Mouse (Mus musculus) frontal cortex, postnatal 14 days (tissue): ENCODE results near the gene Vps52.

Experiments used
- DNase-seq, 2 experiments: peaks; one replicate each; pipeline ENCODE4 v3.0.0; 2022; ENCODE audit warnings: low spot score in 2 of 2

Vps52 gene

GRCm38 (mm10) chr17:33920282-33921097 lies 35.1 kb upstream of the Vps52 start:
- DNase-seq: peak; percentile 48 to 70

GRCm38 (mm10) chr17:33921361-33921760 lies 34.3 kb upstream of the Vps52 start:
- DNase-seq: peak in 1 of 2 experiments; percentile 3

GRCm38 (mm10) chr17:33924577-33925283 lies 30.9 kb upstream of the Vps52 start:
- no peak for DNase-seq

DNA sequence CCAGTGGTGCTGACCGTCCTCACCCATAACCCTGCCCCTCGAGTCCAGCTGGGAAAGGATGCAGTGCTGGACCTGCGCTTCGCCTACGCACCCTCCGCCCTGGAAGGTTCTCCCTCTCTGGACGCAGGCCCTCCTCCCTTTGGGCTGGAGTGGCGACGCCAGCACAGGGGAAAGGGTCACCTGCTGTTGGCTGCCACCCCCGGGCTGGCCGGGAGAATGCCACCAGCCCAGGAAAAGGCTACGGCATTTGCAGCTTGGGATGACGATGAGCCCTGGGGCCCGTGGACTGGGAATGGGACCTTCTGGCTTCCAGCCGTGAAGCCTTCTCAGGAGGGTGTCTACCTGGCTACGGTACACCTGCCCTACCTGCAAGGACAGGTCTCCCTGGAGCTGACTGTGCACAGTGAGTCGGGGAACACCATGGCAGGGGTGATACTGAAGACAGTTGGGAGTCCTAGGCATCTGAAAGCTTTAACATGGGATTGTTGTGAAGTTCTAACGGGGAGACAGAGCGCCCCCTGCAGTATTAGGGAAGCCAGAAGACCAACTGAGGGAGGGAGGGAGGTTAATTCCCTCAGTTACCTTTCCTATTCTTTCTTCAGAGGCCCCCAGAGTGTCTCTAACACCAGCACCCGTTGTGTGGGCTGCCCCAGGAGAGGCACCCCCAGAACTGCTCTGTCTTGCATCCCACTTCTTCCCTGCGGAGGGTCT lies 30.1 kb upstream of the Vps52 start:
- DNase-seq: no peak

DNA sequence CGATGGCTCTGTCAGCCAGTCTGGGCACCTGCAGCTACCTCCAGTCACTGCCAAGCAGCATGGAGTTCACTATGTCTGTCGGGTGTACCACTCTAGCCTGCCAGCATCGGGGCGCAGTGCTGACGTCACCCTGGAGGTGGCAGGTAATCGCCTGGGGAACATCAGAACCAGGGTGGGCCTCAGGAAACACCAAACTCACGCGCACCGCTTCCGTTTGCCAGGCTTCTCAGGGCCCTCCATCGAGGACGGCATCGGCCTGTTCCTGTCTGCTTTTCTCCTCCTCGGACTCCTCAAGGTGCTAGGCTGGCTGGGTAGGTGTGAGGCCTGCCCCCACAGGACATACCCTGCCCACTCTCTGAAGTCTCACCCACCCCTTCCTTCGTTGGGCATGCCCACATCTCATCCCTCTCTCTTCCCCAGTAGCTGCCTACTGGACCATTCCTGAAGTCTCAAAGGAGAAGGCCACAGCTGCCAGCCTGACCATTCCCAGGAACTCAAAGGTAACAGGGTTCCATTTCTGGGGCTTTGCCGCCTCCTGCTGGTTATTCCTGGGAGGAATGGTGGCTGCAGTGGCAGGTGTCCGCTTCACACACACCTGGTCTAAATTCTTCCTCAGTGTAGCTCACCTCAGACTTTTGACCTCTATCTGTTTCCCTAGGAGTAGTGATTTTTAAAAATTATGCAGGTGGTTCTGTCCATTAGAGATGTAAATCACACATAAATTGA lies 29.2 kb upstream of the Vps52 start:
- no peak for DNase-seq

DNA sequence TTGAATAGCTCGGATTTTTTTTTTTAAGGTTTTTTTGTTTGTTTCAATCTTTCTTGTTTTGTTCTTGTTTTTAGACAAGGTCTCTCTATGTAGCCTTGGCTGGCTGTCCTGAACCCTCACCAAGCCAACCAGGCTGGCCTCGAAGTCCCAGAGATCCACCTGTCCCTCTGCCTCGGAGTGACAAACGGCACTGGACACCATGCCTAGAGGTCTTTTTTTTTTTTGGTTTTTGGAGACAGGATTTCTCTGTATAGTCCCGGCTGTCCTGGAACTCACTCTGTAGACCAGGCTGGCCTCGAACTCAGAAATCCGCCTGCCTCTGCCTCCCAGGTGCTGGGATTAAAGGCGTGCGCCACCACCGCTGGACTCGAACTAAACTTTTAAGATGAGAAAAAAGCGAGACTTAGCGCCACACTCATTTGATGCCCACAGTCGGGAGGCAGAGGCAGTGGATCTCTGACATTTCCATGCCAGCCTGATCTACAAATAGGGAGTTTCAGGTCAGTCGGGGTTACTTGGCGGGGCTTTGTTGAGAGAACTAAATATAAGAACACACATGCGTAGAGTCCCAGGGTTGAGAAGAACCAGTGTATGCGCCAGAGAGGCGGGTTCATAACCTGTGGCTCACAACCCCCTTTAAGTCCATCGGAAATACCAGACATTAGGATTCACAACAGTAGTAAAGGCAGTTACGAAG lies 27.2 kb upstream of the Vps52 start:
- DNase-seq: no peak

DNA sequence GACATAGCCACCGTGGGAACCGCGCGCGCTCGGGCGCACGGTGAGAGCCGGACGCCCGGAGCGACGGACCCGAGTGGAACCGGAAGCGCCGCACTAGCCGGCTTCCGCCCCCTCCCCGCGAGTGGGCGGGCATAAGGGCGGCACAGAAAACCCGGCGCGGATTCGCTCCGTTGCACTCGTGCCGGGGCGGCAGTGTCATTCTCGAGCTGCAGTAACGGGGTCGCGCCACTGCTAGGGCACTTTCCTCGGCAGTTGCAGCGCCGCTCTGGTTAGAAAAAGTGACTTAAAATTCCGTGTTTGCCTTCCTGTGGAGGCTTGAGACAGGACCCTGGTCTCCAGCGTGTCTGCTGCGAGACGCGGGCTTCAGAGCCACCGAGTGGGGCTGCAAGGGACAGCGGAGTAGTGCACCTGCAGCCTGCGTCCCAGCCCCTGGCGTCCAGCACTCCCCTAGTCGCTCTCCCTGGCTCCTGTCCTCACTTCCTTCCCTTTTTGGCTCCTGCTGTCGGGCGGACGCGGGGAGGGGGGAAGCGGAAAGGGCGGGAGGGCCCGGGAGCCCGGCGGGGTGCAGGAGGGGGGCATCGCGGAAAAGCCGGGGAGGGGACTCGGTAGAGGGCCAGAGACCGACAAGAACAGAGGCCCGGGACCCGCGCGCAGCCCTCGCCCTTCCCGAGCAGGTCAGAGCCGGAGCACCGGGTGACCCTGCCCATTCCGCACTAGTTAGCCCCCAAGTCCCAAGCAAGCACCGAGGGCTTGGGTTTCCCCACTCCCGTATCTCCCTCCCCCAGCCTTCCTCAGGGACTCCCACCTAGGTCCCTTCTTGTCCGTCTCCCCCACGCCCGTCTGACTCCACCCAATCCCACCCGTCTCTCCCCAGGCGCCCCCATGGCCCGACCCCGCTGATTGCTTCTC lies 26.0 kb upstream of the Vps52 start, which contains the start of gene Rgl2:
Gene Rgl2 (plus strand): TSS at position 173 of the 909 bp plus-strand sequence.
- peak; percentile 86 to 92 for DNase-seq

DNA sequence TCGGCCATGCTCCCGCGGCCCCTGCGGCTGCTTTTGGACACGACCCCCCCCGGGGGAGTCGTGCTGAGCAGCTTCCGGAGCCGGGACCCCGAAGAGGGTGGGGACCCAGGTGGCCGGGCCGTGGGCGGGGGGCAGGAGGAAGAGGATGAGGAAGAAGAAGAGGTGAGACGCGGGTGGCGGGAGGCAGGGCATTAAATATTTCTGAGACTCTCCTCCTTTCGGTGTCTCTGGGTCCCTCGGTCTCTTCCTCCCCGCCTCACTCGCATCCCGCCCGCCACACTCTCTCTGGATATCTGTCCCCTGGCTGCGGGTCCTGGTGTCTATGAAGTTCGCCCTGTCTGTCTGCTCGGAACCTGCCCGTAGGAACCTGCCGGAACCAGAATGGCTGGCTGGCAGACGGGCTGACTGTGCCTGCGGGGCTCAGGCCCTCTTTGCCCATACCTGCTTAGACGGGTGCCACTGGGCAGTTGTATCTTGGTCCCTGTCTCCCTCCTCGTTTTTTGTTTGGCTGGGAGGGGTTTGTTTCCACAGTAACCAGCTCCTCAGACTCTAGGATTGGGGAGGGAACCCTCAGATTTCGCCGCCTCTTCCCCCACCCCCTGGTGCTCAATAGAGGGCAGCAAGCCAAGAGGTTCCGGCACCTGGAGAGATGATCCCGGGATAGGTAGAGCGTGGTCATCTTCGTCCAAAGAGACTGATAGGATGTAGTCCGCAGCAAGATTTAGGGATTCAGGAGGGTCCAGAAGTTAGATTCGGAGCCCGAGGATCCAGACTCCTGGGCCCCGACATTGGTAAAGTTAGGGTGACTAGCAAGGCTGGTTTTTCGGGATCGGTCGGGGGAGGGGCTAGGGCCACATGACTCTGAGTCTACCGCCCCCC lies 25.1 kb upstream of the Vps52 start:
- DNase-seq: peak in 1 of 2 experiments; percentile 55

GRCm38 (mm10) chr17:33931159-33931866 lies 24.3 kb upstream of the Vps52 start:
- no peak for DNase-seq

DNA sequence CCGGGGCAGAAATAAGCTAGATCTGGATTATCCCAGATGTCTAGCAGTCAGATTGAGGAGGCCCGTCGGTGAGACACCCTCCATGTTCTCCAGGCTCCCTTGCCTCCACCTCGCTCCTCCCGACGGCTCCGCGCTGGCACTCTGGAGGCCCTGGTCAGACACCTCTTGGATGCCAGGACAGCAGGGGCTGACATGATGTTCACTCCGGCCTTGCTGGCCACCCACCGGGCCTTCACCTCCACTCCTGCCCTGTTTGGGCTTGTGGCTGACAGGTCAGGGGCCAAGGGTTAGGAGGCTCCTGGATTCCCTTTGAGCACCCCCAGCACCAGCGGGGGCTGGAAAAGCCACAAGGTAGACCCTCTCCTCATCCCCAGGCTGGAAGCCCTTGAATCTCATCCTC lies 23.7 kb upstream of the Vps52 start:
- DNase-seq: no peak

DNA sequence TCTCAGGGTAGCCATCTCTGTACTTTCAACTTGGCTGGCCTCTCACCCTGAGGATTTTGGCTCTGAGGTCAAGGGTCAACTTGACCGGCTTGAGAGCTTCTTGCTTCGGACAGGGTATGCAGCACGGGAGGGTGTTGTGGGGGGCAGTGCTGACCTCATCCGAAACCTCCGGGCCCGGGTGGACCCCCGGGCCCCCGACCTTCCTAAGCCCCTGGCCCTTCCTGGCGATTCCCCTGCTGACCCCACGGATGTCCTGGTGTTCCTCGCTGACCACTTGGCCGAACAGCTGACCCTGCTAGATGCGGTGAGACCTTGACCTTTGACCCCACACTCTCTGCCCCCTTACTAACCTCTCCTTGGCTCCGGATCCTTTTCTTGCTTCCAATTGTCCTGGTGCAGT lies 23.2 kb upstream of the Vps52 start:
- no peak for DNase-seq

DNA sequence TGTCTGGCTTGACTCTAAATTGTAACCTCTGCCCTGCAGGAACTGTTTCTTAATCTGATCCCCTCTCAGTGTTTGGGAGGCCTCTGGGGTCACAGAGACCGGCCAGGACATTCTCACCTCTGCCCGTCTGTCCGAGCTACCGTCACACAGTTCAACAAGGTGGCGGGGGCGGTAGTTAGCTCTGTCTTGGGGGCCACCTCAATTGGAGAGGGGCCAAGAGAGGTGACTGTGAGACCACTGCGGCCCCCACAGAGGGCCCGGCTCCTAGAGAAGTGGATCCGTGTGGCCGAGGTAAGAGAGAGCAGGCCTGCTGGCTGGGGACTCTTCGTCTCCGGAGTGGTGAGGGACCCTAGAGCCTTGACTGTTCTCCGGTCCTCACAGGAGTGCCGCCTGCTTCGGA lies 22.6 kb upstream of the Vps52 start:
- DNase-seq: no peak

GRCm38 (mm10) chr17:33935422-33936055 lies 20.1 kb upstream of the Vps52 start:
- no peak for DNase-seq

DNA sequence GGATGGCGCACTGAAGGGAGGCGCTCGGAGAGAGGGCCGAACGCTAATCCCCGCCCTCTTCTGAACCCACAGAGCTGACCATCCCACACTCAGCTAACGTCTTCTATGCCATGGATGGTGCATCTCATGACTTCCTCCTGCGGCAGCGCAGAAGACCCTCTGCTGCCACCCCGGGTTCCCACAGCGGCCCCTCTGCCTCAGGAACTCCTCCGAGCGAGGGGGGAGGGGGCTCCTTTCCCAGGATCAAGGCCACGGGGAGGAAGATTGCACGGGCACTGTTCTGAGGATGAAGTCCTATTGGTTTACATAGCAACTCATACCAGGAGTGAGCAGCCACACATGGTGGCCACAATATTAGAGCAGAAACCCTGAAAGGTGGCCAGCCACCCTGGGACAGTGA lies 18.6 kb upstream of the Vps52 start:
- no peak for DNase-seq

DNA sequence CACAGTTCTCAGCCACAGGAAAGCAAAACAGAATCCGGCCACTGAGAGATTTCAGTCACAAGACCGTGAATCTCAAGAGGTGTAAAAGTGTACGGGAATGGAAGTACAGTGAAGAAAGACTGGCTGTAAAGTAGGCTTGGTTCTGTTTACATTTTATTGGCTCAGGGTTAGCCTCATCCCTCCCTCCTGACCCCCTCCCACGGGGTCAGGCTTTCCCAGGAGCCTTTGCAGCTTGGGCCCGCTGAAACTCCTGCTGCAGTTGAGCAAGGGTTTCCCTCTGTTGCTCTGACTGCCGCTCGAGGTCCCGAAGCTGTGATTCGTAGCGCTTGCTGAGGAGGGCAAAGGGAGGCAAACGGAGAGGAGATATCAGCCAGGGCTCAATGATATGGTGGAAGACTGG lies 16.8 kb upstream of the Vps52 start:
- DNase-seq: no peak

DNA sequence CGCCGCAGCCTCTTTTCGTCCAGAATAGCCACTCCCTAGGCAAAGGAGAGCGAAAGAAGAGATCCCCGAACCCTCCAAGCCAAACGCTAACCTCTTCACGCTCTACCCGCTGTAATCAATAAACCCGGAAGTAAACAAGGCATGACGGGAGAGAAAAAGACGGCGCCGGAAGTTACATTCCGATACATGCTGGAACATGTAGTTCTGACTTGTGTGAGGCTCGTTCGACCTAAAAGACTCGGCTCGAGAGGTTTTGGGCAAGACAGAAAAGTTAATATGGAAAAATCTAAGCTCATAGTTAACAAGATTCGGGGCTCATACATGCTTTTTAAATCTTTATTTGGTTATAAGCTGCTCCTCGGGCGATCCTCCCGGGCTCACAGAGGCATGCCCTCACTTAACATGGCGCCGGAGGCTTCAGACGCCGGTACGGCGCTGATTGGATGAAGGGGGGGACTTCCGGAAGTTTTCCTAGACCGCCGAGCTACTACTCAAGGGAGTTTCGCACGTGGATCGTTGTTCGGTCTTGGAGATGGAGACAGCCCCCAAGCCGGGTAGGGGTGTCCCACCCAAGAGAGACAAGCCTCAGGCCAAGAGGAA lies 15.3 kb upstream of the Vps52 start, which contains the start of the genes Pfdn6 and Wdr46:
Gene Pfdn6 (minus strand): TSS at position 138 of the 600 bp plus-strand sequence.
Gene Wdr46 (plus strand): TSS at position 455 of the 600 bp plus-strand sequence.
- peak; percentile 72 to 76 for DNase-seq

DNA sequence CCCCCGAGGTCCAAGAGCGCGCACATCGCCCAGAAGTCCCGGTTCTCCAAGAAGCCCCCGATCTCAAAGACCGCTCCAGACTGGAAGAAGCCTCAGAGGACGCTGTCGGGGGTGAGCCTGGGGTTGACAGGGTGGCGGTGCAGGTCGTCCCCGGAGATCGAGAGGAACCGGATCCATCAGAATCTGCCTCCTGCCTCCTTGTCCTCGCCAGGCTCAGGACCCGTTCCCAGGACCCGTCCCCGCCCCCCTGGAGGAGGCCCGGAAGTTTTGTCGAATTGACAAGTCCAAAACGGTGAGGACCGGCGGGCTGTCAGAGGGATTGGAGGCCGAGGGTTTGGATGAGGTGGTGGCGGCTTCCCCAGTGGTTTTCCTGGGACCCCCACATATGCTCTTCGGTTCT lies 14.6 kb upstream of the Vps52 start:
- DNase-seq: no peak
